Mouse (Mus musculus) telencephalon, adult 2 months (tissue): ENCODE measurements around the gene Trappc12.

ENCODE experiments used
- DNase-seq: peaks from one replicate; pipeline ENCODE4 v3.0.0-alpha.2; 2011; ENCODE audit warnings: low read depth, low spot score

The Trappc12 gene

GRCm38 (mm10) chr12:28750021-28750633, at the start of gene Trappc12:
Gene Trappc12, minus strand, starts transcription at chr12:28750472.
- peak; percentile 92 for DNase-seq

- DNase-seq = no peak
Measured at GRCm38 (mm10) chr12:28799798-28800411, 49.6 kb upstream of the Trappc12 start.

GRCm38 (mm10) chr12:28796881-28797420, 46.7 kb upstream of the Trappc12 start:
- no peak for DNase-seq

GRCm38 (mm10) chr12:28795041-28795440, 44.8 kb upstream of the Trappc12 start:
- no peak for DNase-seq

GRCm38 (mm10) chr12:28793715-28794114, 43.4 kb upstream of the Trappc12 start:
- peak; percentile 81 for DNase-seq

GRCm38 (mm10) chr12:28792613-28793012, 42.3 kb upstream of the Trappc12 start:
- no peak for DNase-seq

- DNase-seq = no peak
Measured at GRCm38 (mm10) chr12:28786310-28786709, 36.0 kb upstream of the Trappc12 start.

GRCm38 (mm10) chr12:28785299-28785698, 35.0 kb upstream of the Trappc12 start:
- DNase-seq = no peak

GRCm38 (mm10) chr12:28784864-28785263, 34.6 kb upstream of the Trappc12 start:
- no peak for DNase-seq

- peak; percentile 68 for DNase-seq
Measured at GRCm38 (mm10) chr12:28784355-28784754, 34.1 kb upstream of the Trappc12 start.

- DNase-seq = no peak
Measured at GRCm38 (mm10) chr12:28782637-28783036, 32.4 kb upstream of the Trappc12 start.

- no peak for DNase-seq
Measured at GRCm38 (mm10) chr12:28780180-28780579, 29.9 kb upstream of the Trappc12 start.

GRCm38 (mm10) chr12:28775627-28776026, 25.4 kb upstream of the Trappc12 start:
- DNase-seq = no peak

GRCm38 (mm10) chr12:28775120-28775519, 24.8 kb upstream of the Trappc12 start:
- no peak for DNase-seq

GRCm38 (mm10) chr12:28773815-28774214, 23.5 kb upstream of the Trappc12 start:
- DNase-seq = no peak

- DNase-seq = no peak
Measured at GRCm38 (mm10) chr12:28769953-28770352, 19.7 kb upstream of the Trappc12 start.

- no peak for DNase-seq
Measured at GRCm38 (mm10) chr12:28756019-28756418, 5.7 kb upstream of the Trappc12 start.

- peak; percentile 93 for DNase-seq
Measured at GRCm38 (mm10) chr12:28751508-28752263, 1.4 kb upstream of the Trappc12 start, which contains the start of gene Eipr1. Gene Eipr1, plus strand, starts transcription at chr12:28751803.

- DNase-seq = no peak
Measured at GRCm38 (mm10) chr12:28750876-28751275, 604 bp upstream of the Trappc12 start.

- no peak for DNase-seq
Measured at GRCm38 (mm10) chr12:28743328-28743727, 6.9 kb downstream of the Trappc12 start.

GRCm38 (mm10) chr12:28735293-28735692, 15.0 kb downstream of the Trappc12 start:
- no peak for DNase-seq

GRCm38 (mm10) chr12:28734271-28734670, 16.0 kb downstream of the Trappc12 start:
- no peak for DNase-seq
